12 mouse cellular contexts compared by ENCODE assay signal in the genomic region with DNA sequence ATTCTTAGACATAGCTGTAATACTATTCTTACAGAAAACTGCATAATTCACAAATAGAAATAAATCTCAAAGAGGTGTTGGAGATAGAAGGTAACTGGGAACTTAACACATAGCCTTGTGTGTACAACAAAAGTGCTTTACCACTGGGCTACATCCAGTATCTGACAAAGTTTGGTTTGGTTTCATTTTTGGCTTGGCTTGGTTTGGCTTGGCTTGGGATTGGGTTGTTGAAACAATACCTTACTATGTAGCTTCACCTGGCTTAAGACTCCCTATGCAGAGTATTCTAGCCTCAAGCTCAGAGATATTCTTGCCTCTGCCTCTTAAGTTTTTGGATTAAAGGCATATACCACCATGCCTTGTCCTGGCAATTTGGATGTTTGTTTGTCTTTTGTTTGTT.
"Had no signal": no experiment of that assay in that cellular context is flagged by ENCODE, and none has a peak within 500 bp of the region (broad histone marks: within the 10 kb centered on the region; RNA-seq: fewer than 3 reads in every experiment).

No protein-coding gene starts in this region.

- DNase-seq: retina, postnatal 1 day; right cerebral cortex, adult 18-20 months; right cerebral cortex, postnatal 14 days; right cerebral cortex, postnatal 25 days; right cerebral cortex, postnatal 4 days; spleen, adult 18-20 months; thymus, adult 18-20 months; thymus, adult 2 months; thymus, postnatal 14 days; thymus, postnatal 25 days; thymus, postnatal 36 days; thymus, postnatal 4 days had no signal
